Mouse (Mus musculus) testis, adult 2 months (tissue): Measurements from ENCODE around the gene Fzr1.

ENCODE experiments used
- CTCF ChIP-seq: fragments of 200-500 bp; IDR thresholded peaks from 2 replicates; pipeline ENCODE4 v1.5.1; 2012; ENCODE audit warnings: low read depth, mild to moderate bottlenecking, inconsistent platforms, low read length, moderate library complexity; ENCODE audit not compliant: control insufficient read depth, insufficient read depth, insufficient replicate concordance
- POLR2A ChIP-seq: fragments of 200-500 bp; IDR thresholded peaks from 2 replicates; pipeline ENCODE4 v1.6.1; 2012; ENCODE audit warnings: low read depth, mild to moderate bottlenecking, inconsistent platforms, low read length, moderate library complexity; ENCODE audit not compliant: control insufficient read depth

DNA sequence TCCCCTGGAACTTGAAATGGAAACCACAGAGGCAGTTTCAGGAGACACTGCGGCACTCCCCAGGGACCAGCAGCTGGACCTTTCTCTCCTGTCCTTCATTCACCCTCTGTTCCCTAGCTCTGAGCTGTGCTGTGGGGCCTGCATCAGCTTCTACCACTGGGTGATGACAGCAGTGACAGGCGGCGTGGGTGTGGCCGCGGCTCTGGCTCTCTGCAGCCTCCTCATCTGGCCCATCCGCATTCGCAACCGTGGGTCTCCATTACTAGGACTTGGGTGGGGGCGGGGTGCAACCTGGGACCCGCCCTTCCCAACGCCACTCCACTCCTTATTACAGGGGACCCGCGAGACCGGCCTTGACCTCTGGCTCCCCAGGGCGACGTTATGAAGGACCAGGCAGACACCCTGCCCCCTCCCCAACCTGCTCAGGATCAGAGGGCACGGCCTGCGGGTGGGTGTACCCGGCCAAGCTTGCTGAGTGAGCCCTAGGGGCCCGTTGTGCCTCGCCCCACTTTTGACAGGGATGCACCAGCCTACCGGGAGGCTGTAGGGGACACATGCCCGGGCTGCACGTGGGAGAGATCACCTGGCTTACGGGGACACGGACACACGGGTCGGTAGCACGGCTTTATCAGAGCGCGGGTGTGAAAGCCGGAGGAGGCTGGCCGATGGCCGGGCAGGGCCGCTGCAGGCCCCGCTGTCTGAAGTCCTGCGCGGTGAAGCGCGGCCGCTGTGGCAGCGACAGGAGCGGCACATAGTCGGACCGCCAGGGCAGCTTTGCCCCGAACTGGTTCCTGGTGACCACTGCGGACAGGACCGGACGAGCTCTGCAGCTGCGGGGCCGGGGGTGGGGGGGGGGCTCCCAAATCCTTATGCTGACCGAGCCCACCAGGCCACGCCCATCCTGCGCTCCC is 14.6 kb downstream of the Fzr1 start:
- no peak for TF ChIP-seq POLR2A
- TF ChIP-seq CTCF = no peak
